Mouse (Mus musculus) induced T-regulatory cell, adult 2 months (primary cell): ENCODE data around the gene Dennd4a.
A peak's percentile ranks its signal among the peaks of the same experiment; 100 is the strongest.

ENCODE experiments used
- DNase-seq: peaks from one replicate; pipeline ENCODE4 v3.0.0-alpha.2; 2012; ENCODE audit warnings: low read depth

The Dennd4a gene

GRCm38 (mm10) chr9:64810822-64811537 is at the start of gene Dennd4a:
Gene Dennd4a (plus strand): TSS chr9:64811340.
- peak; percentile 99 for DNase-seq

- DNase-seq, result no peak
Measured at GRCm38 (mm10) chr9:64764824-64765223, 46.3 kb upstream of the Dennd4a start.

GRCm38 (mm10) chr9:64766136-64766535 is 45.0 kb upstream of the Dennd4a start:
- no peak for DNase-seq

- DNase-seq, result no peak
Measured at GRCm38 (mm10) chr9:64767796-64768195, 43.3 kb upstream of the Dennd4a start.

DNA sequence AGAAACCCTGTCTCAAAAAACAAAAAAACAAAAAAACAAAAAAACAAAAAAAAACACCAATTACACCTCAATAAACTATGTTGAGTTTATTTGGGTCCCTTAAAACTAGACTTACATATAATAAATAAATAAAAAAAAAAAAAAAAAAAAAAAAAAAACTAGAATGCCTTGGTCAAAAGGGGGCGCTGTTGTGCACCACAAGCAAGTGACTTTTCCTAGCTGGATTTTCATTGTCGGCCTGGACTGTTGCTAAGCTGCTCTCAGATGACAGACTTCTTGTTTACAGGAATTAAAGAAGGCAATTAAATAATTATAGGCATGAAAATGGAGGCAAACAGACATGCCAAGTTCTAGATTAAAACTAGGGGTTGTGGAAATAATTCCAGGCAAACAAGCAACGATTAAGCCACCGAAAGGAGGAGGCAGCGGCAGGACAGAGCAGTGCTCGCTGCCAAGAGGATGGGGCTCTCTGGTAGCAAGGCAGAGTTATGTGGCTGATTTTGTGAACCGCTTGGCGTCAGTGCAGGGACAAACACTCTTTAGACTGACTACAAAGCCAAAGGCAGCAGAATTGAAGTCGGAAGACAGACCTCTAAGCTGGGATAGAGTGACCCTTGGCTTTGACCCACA is 42.0 kb upstream of the Dennd4a start:
- DNase-seq, result peak; percentile 75

DNA sequence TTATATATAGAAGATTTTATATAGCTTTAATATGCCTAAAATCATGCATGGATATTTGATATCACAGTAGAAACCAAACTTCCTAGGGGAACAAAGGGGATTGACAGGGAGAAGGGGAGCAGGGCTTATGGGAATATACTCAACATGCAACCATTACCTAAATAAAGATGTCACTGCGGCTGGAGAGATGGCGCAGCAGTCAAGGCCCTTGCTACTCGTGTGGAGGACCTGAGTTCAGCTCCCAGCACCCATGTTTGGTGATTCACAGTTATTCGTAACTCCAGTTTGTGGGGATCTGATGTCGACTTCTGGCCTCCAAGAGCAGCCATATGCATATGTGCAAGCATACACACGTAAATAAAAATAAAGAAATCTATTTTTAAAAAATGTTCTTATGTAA is 41.2 kb upstream of the Dennd4a start:
- DNase-seq, result no peak

DNA sequence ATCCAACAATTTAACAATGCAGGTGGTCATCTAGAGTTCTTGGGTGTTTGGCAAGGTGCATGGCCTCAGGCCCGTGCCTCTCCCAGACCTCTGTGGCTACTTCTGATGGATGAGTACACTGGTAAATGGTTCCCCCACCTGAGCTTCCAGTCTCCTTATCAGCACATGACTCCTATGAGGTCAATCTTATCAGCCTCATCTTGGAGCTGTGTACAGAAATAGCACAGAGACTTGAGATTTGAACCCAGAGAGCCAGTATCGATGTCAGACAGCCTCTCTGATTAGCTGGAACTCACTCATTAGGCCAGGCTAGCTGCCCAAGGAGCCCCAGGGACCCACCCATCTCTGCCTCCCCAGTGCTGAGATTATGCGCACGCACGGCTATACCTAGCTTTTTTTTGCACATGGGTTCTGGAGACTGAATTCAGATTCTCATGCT is 40.7 kb upstream of the Dennd4a start:
- no peak for DNase-seq

DNA sequence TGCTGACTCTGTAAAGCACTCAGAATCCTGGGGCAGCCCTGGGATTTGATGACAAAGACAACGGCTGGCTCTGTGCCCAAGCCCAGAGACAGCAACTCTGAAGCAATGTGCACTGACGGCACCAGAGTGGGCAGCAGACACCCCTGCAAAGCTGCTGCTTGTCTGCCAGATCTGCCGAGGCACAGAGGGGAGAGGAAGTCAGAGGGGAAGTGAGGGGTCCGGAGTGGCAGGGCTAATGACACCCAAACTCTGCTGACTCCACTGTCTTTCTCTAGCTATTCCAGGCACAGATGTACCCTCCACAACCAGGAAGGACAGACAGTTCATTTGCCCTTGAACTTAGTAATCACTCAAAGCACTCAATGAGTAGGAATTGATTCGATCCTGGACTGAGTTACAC is 39.9 kb upstream of the Dennd4a start:
- DNase-seq, result no peak

DNA sequence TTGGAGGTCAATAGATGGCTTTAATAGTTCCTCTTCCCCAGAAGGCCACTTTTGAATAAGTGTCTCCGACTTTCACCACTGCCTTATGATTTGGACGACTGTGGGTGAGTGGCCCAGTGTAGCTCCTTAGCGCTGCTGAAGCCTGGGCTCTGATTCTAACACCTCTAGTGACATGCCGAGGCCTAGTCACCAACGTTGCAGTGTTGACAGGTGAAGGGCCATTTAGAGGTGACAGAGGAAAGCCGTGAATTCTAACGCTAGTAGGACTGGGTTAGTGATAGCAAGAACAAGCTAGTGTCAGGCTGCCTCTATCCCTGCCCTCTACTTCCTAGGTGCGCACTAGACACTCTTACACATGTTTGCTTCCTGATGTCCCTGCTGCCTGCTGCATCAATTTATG is 37.9 kb upstream of the Dennd4a start:
- no peak for DNase-seq

DNA sequence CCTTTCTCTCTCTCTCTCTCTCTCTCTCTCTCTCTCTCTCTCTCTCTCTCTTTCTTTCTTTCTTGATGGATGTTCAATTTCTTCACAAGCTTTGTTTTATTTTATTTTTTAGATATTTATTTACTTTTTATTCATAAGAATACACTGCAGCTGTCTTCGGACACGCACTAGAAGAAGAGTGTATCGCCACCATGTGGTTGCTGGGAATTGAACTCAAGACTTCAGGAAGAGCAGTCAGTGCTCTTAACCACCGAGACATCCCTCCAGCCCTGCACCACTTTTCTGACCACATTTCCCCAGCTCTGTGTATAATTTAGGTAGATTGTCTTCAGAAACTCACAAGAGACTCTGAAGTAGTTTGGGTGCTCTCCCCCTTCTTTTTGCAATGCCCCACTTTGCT is 37.2 kb upstream of the Dennd4a start:
- no peak for DNase-seq

- DNase-seq, result no peak
Measured at GRCm38 (mm10) chr9:64774411-64774811, 36.7 kb upstream of the Dennd4a start.

DNA sequence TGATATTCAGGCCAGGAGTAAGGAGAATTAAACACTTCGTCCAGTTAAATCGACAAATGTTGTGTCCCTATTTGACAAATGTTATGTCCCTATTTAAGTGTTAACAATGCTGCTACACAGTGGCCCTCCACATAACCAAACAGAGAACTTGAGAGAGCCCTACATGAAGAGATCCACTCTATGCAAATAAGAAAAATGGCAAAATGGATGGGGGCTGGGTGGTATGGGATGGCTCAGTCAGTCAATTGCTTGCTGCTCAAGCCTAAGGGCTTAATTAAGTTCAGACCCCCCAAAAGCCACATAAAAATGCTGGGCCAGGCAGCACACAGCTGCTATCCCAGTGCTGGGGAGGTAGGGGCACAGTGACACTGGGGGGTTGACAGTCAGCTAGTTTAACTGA is 36.3 kb upstream of the Dennd4a start:
- DNase-seq, result no peak

DNA sequence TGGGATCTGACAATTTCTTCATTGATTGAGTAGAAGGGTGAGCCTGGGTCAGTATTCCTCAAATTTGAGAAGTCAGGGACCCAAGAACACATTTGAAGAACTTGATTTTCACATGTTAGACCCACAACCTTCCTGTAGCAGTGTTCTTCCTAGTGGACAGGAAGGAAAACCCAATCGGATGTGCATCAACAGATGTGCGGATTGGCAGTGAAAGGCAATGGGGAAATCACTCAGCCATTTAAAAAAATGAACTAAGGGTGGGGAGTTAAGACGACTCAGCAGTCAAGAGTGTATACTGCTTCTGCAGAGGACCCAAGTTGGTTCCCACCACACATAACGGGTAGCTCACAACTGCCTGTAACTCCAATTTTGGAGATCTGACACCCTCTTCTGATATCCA is 35.6 kb upstream of the Dennd4a start:
- no peak for DNase-seq

- no peak for DNase-seq
Measured at GRCm38 (mm10) chr9:64777441-64777987, 33.6 kb upstream of the Dennd4a start.

DNA sequence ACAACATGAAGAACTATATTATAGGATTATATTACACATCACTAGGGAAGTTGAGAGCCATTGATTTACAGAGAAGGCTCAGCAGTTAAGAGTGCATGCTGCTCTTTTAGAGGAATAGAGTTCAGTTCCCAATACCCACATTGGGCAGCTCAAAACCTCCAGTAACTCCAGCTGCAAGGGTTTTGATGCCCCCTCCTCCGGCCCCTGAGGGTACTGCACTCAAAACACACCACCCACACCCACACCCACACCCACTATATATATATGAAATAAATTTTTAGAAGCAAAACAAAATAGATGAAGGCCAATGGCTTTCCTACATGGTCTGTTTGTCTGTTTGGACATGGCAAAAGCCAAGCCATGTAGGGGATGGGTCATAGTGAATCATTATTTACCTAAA is 33.0 kb upstream of the Dennd4a start:
- peak; percentile 30 for DNase-seq

DNA sequence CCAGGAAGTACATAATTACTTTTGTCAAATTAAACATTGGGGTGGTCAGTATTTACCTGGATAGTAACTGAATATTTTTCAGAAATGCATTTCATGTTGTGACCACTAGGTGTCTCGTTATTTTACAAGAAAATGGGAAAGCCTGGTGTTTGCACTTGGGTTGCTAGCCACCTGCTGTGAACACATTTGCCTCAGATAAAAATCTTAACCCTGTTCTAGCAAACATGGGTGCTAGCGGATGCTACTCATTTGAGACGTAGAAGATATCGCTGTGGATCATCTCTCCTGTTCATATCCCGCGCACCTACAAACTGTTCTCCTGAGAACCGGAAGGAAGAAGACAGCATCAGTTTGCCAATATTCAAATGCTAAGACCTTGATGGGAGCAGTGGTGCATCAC is 31.5 kb upstream of the Dennd4a start:
- DNase-seq, result peak; percentile 87

- DNase-seq, result no peak
Measured at GRCm38 (mm10) chr9:64783511-64783910, 27.6 kb upstream of the Dennd4a start.

- DNase-seq, result peak; percentile 90
Measured at GRCm38 (mm10) chr9:64784841-64785240, 26.3 kb upstream of the Dennd4a start.

DNA sequence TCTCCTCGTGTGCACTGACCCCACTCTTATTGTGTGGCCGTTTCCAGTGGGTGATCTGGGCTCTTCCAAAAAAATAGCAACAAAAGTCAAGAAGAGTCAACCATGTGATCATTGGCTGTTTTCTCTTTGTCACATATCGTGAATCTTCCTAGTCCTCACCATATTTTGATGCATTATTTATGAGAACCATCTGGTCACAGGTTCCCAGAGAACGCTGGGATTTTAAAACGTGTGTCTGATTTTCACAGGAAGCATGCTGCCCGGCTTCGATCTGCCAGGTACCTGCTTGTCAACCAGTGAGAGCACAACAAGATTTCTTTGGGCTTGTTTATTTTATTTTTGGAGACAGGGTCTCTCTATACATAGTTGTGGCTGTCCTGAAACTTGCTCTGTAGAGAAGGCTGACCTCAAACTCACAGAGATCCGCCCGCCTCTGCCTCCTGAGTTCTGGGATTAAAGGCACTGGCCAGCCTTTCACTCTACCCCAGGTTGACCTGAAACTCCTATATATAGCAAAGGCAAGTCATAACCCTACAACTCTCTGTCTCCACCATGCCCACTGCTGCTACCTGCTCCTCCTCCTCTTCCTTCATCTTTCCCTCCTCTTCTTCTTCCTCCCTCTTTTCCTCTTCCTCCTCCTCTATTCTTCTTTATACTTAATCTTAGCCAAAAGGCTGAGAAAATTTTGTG is 24.8 kb upstream of the Dennd4a start:
- DNase-seq, result peak; percentile 25

DNA sequence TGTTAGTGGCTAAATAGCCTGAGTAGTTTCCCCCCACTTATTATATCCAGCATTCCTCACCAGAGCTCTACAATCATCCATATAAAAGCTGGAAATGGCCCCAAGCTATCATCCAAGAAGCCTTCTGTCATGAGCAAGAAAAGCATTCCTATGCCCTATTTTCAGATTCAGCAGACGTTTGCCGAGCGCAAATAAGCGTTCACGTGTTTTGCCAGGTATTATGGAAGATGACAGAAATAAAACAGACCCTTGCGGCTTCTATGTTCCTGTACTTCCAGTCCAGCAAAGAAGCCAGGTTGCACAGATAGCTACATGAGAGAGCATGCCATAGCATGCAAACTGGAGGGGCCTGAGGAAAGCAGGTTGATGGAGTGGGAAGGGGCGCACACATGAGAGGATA is 23.1 kb upstream of the Dennd4a start:
- peak; percentile 31 for DNase-seq

- peak; percentile 96 for DNase-seq
Measured at GRCm38 (mm10) chr9:64789341-64789761, 21.8 kb upstream of the Dennd4a start.

DNA sequence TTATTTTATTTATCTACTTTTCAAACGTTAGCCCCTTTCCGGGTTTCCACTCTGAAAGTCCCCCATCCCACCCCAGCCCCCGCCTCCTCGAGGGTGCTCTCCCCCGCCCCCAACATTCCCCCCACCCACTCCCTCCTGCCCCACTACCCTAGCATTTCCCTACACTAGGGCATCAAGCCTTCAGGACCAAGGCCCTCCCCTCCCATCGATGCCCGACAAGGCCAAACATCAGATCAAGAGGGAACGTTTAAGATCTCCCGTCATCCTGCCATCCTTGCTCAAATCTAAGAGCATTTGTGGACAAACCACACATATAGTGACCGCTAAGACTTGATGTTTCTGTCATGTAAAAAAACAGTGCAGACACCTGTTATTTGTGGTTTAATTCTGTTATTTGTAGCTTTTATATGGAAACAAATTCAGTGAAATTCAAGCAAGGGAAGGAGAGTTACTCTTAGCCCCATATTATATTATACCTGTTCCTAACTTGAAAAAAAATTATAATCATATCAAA is 21.2 kb upstream of the Dennd4a start:
- peak; percentile 64 for DNase-seq
